Comparison of ENCODE assay signal across 12 mouse cellular contexts in genomic region chr12:52381968-52382325, GRCm38 (mm10).
A peak's percentile ranks its signal among the peaks of the same experiment; 100 is the strongest.
DNase-seq lines count a peak whose midpoint lies in the region; ATAC-seq and TF ChIP-seq lines count a peak whose summit lies in the region.
"Had no signal": no experiment of that assay in that cellular context is flagged by ENCODE, and none has a peak within 500 bp of the region (broad histone marks: within the 10 kb centered on the region; RNA-seq: fewer than 3 reads in every experiment).

No protein-coding gene starts in this region.

- no peak for DNase-seq in midbrain, embryonic 10.5 days (ENCODE audit: low spot score)
- DNase-seq in midbrain, postnatal 0 days (ENCODE audit: low spot score): no peak
- DNase-seq in limb, embryonic 10.5 days (ENCODE audit: low spot score): no peak
- no peak for DNase-seq in spleen, adult 18-20 months
- no peak for DNase-seq in cerebellum, adult 2 months
- DNase-seq in kidney, adult 2 months: no peak
- DNase-seq: adrenal gland, postnatal 25 days; cerebellum, postnatal 25 days; heart, postnatal 10 days; thymus, postnatal 4 days had no signal

- no peak overlapping the region for H3K4me3 ChIP-seq in midbrain, embryonic 10.5 days
- no peak overlapping the region for H3K4me3 ChIP-seq in midbrain, postnatal 0 days (ENCODE audit: low read depth, low read length)
- no peak overlapping the region for H3K4me3 ChIP-seq in forebrain, embryonic 13.5 days
- H3K4me3 ChIP-seq in limb, embryonic 10.5 days: no peak overlapping the region
- no peak overlapping the region for H3K4me3 ChIP-seq in cerebellum, adult 2 months (replicated peaks; ENCODE audit: insufficient read depth, low read depth, low read length)
- no peak overlapping the region for H3K4me3 ChIP-seq in kidney, adult 2 months (ENCODE audit: insufficient read depth, low read depth, low read length)
- H3K4me3 ChIP-seq: myocyte had no signal

- TF ChIP-seq POLR2A in cerebellum, adult 2 months (IDR thresholded peaks at IDR 0.05; ENCODE audit: borderline replicate concordance, insufficient read depth, low read length): no peak
- TF ChIP-seq POLR2A in kidney, adult 2 months (IDR thresholded peaks at IDR 0.05; ENCODE audit: low read depth, low read length): no peak

- H3K27me3 ChIP-seq in midbrain, embryonic 10.5 days (ENCODE audit: low read depth, poor library complexity, severe bottlenecking): 0 out of 2 replicates have a peak, but pooled peaks cover 5% of the 10 kb centered on the region
- H3K27me3 ChIP-seq in midbrain, postnatal 0 days (ENCODE audit: insufficient read depth, low read length): no peaks in the 10 kb centered on the region
- H3K27me3 ChIP-seq in forebrain, embryonic 13.5 days: no peaks in the 10 kb centered on the region
- no peaks in the 10 kb centered on the region for H3K27me3 ChIP-seq in limb, embryonic 10.5 days (ENCODE audit: low read depth, poor library complexity, severe bottlenecking)
- H3K27me3 ChIP-seq in cerebellum, adult 2 months (ENCODE audit: control insufficient read depth, insufficient read depth, low read length): no peaks in the 10 kb centered on the region
- H3K27me3 ChIP-seq in kidney, adult 2 months (replicated peaks; ENCODE audit: control insufficient read depth, insufficient read depth, low read length): no peaks in the 10 kb centered on the region

- no peak for TF ChIP-seq CTCF in midbrain, postnatal 0 days (IDR thresholded peaks at IDR 0.05)
- TF ChIP-seq CTCF in cerebellum, adult 2 months (IDR thresholded peaks at IDR 0.05; ENCODE audit: borderline replicate concordance, insufficient read depth, low read depth, low read length): no peak
- TF ChIP-seq CTCF in kidney, adult 2 months (conservative IDR thresholded peaks at IDR 0.05; ENCODE audit: insufficient read depth, insufficient read length, low read depth, low read length): no peak

- H3K9ac ChIP-seq in midbrain, postnatal 0 days (replicated peaks; ENCODE audit: low read length, poor library complexity, severe bottlenecking): no peak overlapping the region
- peak overlapping the region; percentile 34; the same call in 1 of the 2 replicates for H3K9ac ChIP-seq in forebrain, embryonic 13.5 days

- H3K4me1 ChIP-seq in midbrain, embryonic 10.5 days: peaks cover 28% of the 10 kb centered on the region
- peaks cover 4% of the 10 kb centered on the region; the same call in 1 of the 2 replicates for H3K4me1 ChIP-seq in midbrain, postnatal 0 days (ENCODE audit: insufficient read depth, low read length)
- peaks cover 36% of the 10 kb centered on the region for H3K4me1 ChIP-seq in forebrain, embryonic 13.5 days
- H3K4me1 ChIP-seq in limb, embryonic 10.5 days: peaks cover 53% of the 10 kb centered on the region
- 0 out of 2 replicates have a peak, but pooled peaks cover 2% of the 10 kb centered on the region for H3K4me1 ChIP-seq in cerebellum, adult 2 months (ENCODE audit: control insufficient read depth, insufficient read depth, low read length)
- H3K4me1 ChIP-seq in kidney, adult 2 months (ENCODE audit: control insufficient read depth, insufficient read depth, low read length): peaks cover 3% of the 10 kb centered on the region; the same call in 1 of the 2 replicates

- H3K36me3 ChIP-seq in midbrain, embryonic 10.5 days: no peaks in the 10 kb centered on the region
- no peaks in the 10 kb centered on the region for H3K36me3 ChIP-seq in midbrain, postnatal 0 days (ENCODE audit: insufficient read depth, low read length)
- H3K36me3 ChIP-seq in forebrain, embryonic 13.5 days (ENCODE audit: poor library complexity, severe bottlenecking): no peaks in the 10 kb centered on the region
- H3K36me3 ChIP-seq in limb, embryonic 10.5 days: no peaks in the 10 kb centered on the region
- H3K36me3 ChIP-seq in kidney, adult 2 months (ENCODE audit: control insufficient read depth, insufficient read depth, low read length): no peaks in the 10 kb centered on the region

- peak overlapping the region; percentile 71 for H3K27ac ChIP-seq in midbrain, embryonic 10.5 days (replicated peaks)
- H3K27ac ChIP-seq in midbrain, postnatal 0 days (ENCODE audit: low read depth, low read length): no peak overlapping the region
- H3K27ac ChIP-seq in forebrain, embryonic 13.5 days: peak overlapping the region; percentile 54; the same call in 1 of the 2 replicates
- H3K27ac ChIP-seq in limb, embryonic 10.5 days: peak overlapping the region; percentile 83
- H3K27ac ChIP-seq in cerebellum, adult 2 months (ENCODE audit: insufficient read depth, low read length): no peak overlapping the region
- H3K27ac ChIP-seq in kidney, adult 2 months (ENCODE audit: insufficient read depth, low read depth, low read length): no peak overlapping the region

- WGBS in midbrain, embryonic 10.5 days: 77% methylated on average over 1 of the region's 1 CpGs
- WGBS in midbrain, postnatal 0 days: 83% methylated on average over 1 of the region's 1 CpGs
- WGBS in forebrain, embryonic 13.5 days: 94% methylated on average over 1 of the region's 1 CpGs
- WGBS in limb, embryonic 10.5 days: 73% methylated on average over 1 of the region's 1 CpGs
- 95% methylated on average over 1 of the region's 1 CpGs for WGBS in cerebellum, adult 2 months
- 96% methylated on average over 1 of the region's 1 CpGs for WGBS in kidney, adult 2 months

- H3K4me2 ChIP-seq in midbrain, postnatal 0 days (ENCODE audit: low read depth, low read length, poor library complexity, severe bottlenecking): no peak overlapping the region
- H3K4me2 ChIP-seq in forebrain, embryonic 13.5 days: no peak overlapping the region; the same call in 1 of the 2 replicates

- no peak for ATAC-seq in midbrain, postnatal 0 days (ENCODE audit: low FRiP score)
- ATAC-seq in forebrain, embryonic 13.5 days: peak; percentile 33; the same call in 1 of the 2 replicates

- H3K9me3 ChIP-seq in midbrain, embryonic 10.5 days (replicated peaks): no peaks in the 10 kb centered on the region
- H3K9me3 ChIP-seq in midbrain, postnatal 0 days (ENCODE audit: low read length): no peaks in the 10 kb centered on the region
- H3K9me3 ChIP-seq in forebrain, embryonic 13.5 days (replicated peaks): no peaks in the 10 kb centered on the region
- no peaks in the 10 kb centered on the region for H3K9me3 ChIP-seq in limb, embryonic 10.5 days (replicated peaks)

Comparison
In these comparisons a context has a peak if more than half of its experiments do, and no peak if none do; other contexts are left out.
1. H3K27ac ChIP-seq: peak in midbrain, embryonic 10.5 days (single experiment), forebrain, embryonic 13.5 days (single experiment) and limb, embryonic 10.5 days (single experiment); none in midbrain, postnatal 0 days (single experiment), cerebellum, adult 2 months (single experiment) and kidney, adult 2 months (single experiment).